Mouse (Mus musculus) embryonic facial prominence, embryonic 13.5 days (tissue): ENCODE measurements around the gene Ccdc71. TPM values are rescaled to one million over a fixed set of nuclear protein-coding genes. Genes with fewer than 3 reads are reported as not detected.

Source experiments
- ATAC-seq: fragments of 200-750 bp; cut with Nextera tagmentation; 2 replicates; pipeline ENCODE4 v1.8.0; 2017; ENCODE audit warnings: low read depth; ENCODE audit not compliant: insufficient number of reproducible peaks, insufficient read depth, low FRiP score, low TSS enrichment
- H3K27ac ChIP-seq: fragments of 300-500 bp; sonication (generic); 2 replicates; pipeline ENCODE4 v1.5.1; 2015; ENCODE audit warnings: moderate library complexity, mild to moderate bottlenecking, inconsistent platforms
- H3K27me3 ChIP-seq: fragments of 300-500 bp; sonication (generic); 2 replicates; pipeline ENCODE4 v1.6.1; 2015; ENCODE audit warnings: mild to moderate bottlenecking, inconsistent platforms
- H3K36me3 ChIP-seq: fragments of 300-500 bp; sonication (generic); 2 replicates; pipeline ENCODE4 v1.6.1; 2015; ENCODE audit warnings: mild to moderate bottlenecking, inconsistent platforms
- H3K4me1 ChIP-seq: fragments of 300-500 bp; sonication (generic); 2 replicates; pipeline ENCODE4 v1.6.1; 2015; ENCODE audit warnings: inconsistent platforms
- H3K4me2 ChIP-seq: fragments of 300-500 bp; sonication (generic); 2 replicates; pipeline ENCODE4 v1.6.1; 2015; ENCODE audit warnings: moderate library complexity, mild to moderate bottlenecking, inconsistent platforms
- H3K4me3 ChIP-seq: fragments of 300-500 bp; sonication (generic); 2 replicates; pipeline ENCODE4 v1.5.1; 2015; ENCODE audit warnings: mild to moderate bottlenecking, inconsistent platforms
- H3K9ac ChIP-seq: fragments of 300-500 bp; sonication (generic); 2 replicates; pipeline ENCODE4 v1.6.1; 2015; ENCODE audit warnings: mild to moderate bottlenecking, inconsistent platforms
- H3K9me3 ChIP-seq: fragments of 300-500 bp; sonication (generic); 2 replicates; pipeline ENCODE4 v1.6.1; 2016; ENCODE audit warnings: inconsistent platforms
- WGBS: fragments of 180-500 bp; shearing (Covaris S2); methylation state at CpG from one replicate; pipeline ENCODE4 v1.1.7; 2015; ENCODE audit warnings: mixed read lengths; 5-methylcytosine and 5-hydroxymethylcytosine counted together
- polyA plus RNA-seq: library from polyadenylated mRNA; unstranded; fragments of >200 nt; fragmentation: Nextera tagmentation; extraction: Ambion mirVana; gene quantifications from 2 replicates; pipeline ENCODE4 v1.2.1, GENCODE M21; 2015

Ccdc71 gene
- polyA plus RNA-seq, 1 experiment from 2014 or later, result 60.4 TPM

GRCm38 (mm10) chr9:108492043-108492750 is 31.9 kb downstream of the Ccdc71 start:
- no peak for ATAC-seq
- WGBS, result 84% methylated on average over 16 of the region's 16 CpGs
- Histone ChIP-seq H3K27ac (no peak overlapping the region), H3K4me2 (peak overlapping the region; percentile 89), H3K4me1 (peaks cover 23% of the 10 kb centered on the region), H3K9ac (peak overlapping the region; percentile 99), H3K27me3 (no peaks in the 10 kb centered on the region), H3K36me3 (peaks cover 85% of the 10 kb centered on the region), H3K9me3 (no peaks in the 10 kb centered on the region), H3K4me3 (peak overlapping the region; percentile 97)

GRCm38 (mm10) chr9:108493246-108493645 is 32.9 kb downstream of the Ccdc71 start:
- Histone ChIP-seq H3K27ac (no peak overlapping the region), H3K36me3 (peaks cover 85% of the 10 kb centered on the region), H3K9me3 (no peaks in the 10 kb centered on the region), H3K4me1 (peaks cover 23% of the 10 kb centered on the region), H3K9ac (no peak overlapping the region), H3K27me3 (no peaks in the 10 kb centered on the region), H3K4me2 (no peak overlapping the region), H3K4me3 (no peak overlapping the region)
- no peak for ATAC-seq
- 95% methylated on average over 8 of the region's 8 CpGs for WGBS

- no peak for ATAC-seq
These were observed 34.0 kb downstream of the Ccdc71 start for GRCm38 (mm10) chr9:108494146-108494825.

GRCm38 (mm10) chr9:108494905-108495304 is 34.6 kb downstream of the Ccdc71 start:
- H3K9ac ChIP-seq, result no peak overlapping the region
- no peak overlapping the region for H3K27ac ChIP-seq
- H3K4me3 ChIP-seq, result no peak overlapping the region
- no peaks in the 10 kb centered on the region for H3K27me3 ChIP-seq
- H3K4me2 ChIP-seq, result no peak overlapping the region
- WGBS, result 83% methylated on average over 10 of the region's 10 CpGs
- H3K36me3 ChIP-seq, result peaks cover 85% of the 10 kb centered on the region
- H3K9me3 ChIP-seq, result no peaks in the 10 kb centered on the region
- H3K4me1 ChIP-seq, result peaks cover 20% of the 10 kb centered on the region
- no peak for ATAC-seq

More at GRCm38 (mm10) chr9:108494146-108494825, 34.0 kb downstream of the Ccdc71 start:
- peaks cover 85% of the 10 kb centered on the region for H3K36me3 ChIP-seq
- no peak overlapping the region for H3K4me2 ChIP-seq
- no peak overlapping the region for H3K4me3 ChIP-seq
- H3K9me3 ChIP-seq, result no peaks in the 10 kb centered on the region
- 95% methylated on average over 19 of the region's 19 CpGs for WGBS
- no peak overlapping the region for H3K9ac ChIP-seq
- no peak overlapping the region for H3K27ac ChIP-seq
- H3K27me3 ChIP-seq, result no peaks in the 10 kb centered on the region
- H3K4me1 ChIP-seq, result peaks cover 23% of the 10 kb centered on the region

GRCm38 (mm10) chr9:108499231-108499630 is 38.9 kb downstream of the Ccdc71 start:
- WGBS, result 94% methylated on average over 7 of the region's 7 CpGs

GRCm38 (mm10) chr9:108499943-108500342 is 39.6 kb downstream of the Ccdc71 start:
- ATAC-seq, result no peak
- WGBS, result 95% methylated on average over 15 of the region's 15 CpGs

More at GRCm38 (mm10) chr9:108499231-108499630, 38.9 kb downstream of the Ccdc71 start:
- H3K9me3 ChIP-seq, result no peaks in the 10 kb centered on the region
- ATAC-seq, result no peak
- peaks cover 96% of the 10 kb centered on the region for H3K36me3 ChIP-seq
- H3K4me2 ChIP-seq, result no peak overlapping the region
- H3K4me3 ChIP-seq, result no peak overlapping the region
- no peak overlapping the region for H3K9ac ChIP-seq
- H3K27ac ChIP-seq, result no peak overlapping the region
- H3K4me1 ChIP-seq, result no peaks in the 10 kb centered on the region
- H3K27me3 ChIP-seq, result no peaks in the 10 kb centered on the region

GRCm38 (mm10) chr9:108506901-108507300 is 46.6 kb downstream of the Ccdc71 start:
- H3K9me3 ChIP-seq, result no peaks in the 10 kb centered on the region
- H3K4me3 ChIP-seq, result peak overlapping the region; percentile 84; the same call in 1 of the 2 replicates
- no peaks in the 10 kb centered on the region for H3K27me3 ChIP-seq
- peak overlapping the region; percentile 89 for H3K4me2 ChIP-seq
- WGBS, result 86% methylated on average over 7 of the region's 7 CpGs
- peak overlapping the region; percentile 85; the same call in 1 of the 2 replicates for H3K9ac ChIP-seq
- H3K27ac ChIP-seq, result peak overlapping the region; percentile 60; the same call in 1 of the 2 replicates
- peaks cover 44% of the 10 kb centered on the region for H3K36me3 ChIP-seq
- H3K4me1 ChIP-seq, result peaks cover 15% of the 10 kb centered on the region
- ATAC-seq, result no peak

More at GRCm38 (mm10) chr9:108499943-108500342, 39.6 kb downstream of the Ccdc71 start:
- peaks cover 88% of the 10 kb centered on the region for H3K36me3 ChIP-seq
- H3K27me3 ChIP-seq, result no peaks in the 10 kb centered on the region
- H3K4me1 ChIP-seq, result no peaks in the 10 kb centered on the region
- no peaks in the 10 kb centered on the region for H3K9me3 ChIP-seq
- no peak overlapping the region for H3K9ac ChIP-seq
- no peak overlapping the region for H3K4me3 ChIP-seq
- no peak overlapping the region for H3K27ac ChIP-seq
- H3K4me2 ChIP-seq, result no peak overlapping the region

GRCm38 (mm10) chr9:108507619-108508434 is 47.5 kb downstream of the Ccdc71 start, which contains the start of gene Qars:
Gene Qars (plus strand): TSS chr9:108507706.
- peaks cover 15% of the 10 kb centered on the region for H3K4me1 ChIP-seq
- ATAC-seq, result peak; percentile 93
- no peaks in the 10 kb centered on the region for H3K27me3 ChIP-seq
- peak within 1 kb of the TSS; percentile 85 for H3K9ac ChIP-seq
- H3K36me3 ChIP-seq, result peaks cover 44% of the 10 kb centered on the region
- H3K4me2 ChIP-seq, result peak within 1 kb of the TSS; percentile 89
- under 1% methylated on average over 37 of the region's 37 CpGs for WGBS
- H3K4me3 ChIP-seq, result peak within 1 kb of the TSS; percentile 84
- peak within 1 kb of the TSS; percentile 60 for H3K27ac ChIP-seq
- no peaks in the 10 kb centered on the region for H3K9me3 ChIP-seq

- peaks cover 44% of the 10 kb centered on the region for H3K36me3 ChIP-seq
- H3K27ac ChIP-seq, result no peak overlapping the region; the same call in 1 of the 2 replicates
- no peak for ATAC-seq
- peak overlapping the region; percentile 89 for H3K4me2 ChIP-seq
- H3K9me3 ChIP-seq, result no peaks in the 10 kb centered on the region
- H3K9ac ChIP-seq, result peak overlapping the region; percentile 85
- H3K27me3 ChIP-seq, result no peaks in the 10 kb centered on the region
- peaks cover 15% of the 10 kb centered on the region for H3K4me1 ChIP-seq
- H3K4me3 ChIP-seq, result peak overlapping the region; percentile 84
- WGBS, result 88% methylated on average over 7 of the region's 7 CpGs
These were observed 48.4 kb downstream of the Ccdc71 start for GRCm38 (mm10) chr9:108508776-108509175.
